Mouse (Mus musculus): Measurements from ENCODE around the gene Ndufs7.

GRCm38 (mm10) chr10:80300672-80301181 lies 51.8 kb downstream of the Ndufs7 start:
- TF ChIP-seq CTCF (IDR thresholded peaks at IDR 0.05; ENCODE audit: borderline replicate concordance, insufficient read depth, low read length) = no peak
- no peak for TF ChIP-seq POLR2A (IDR thresholded peaks at IDR 0.05; ENCODE audit: low read depth, low read length)

Data from embryonic fibroblast, embryonic 13.5 days (primary cell).